Mouse (Mus musculus) thymus, adult 2 months (tissue): ENCODE results near the gene Lmo4.

Experiments
- CTCF ChIP-seq: fragments of 200-500 bp; IDR thresholded peaks from 2 replicates; pipeline ENCODE4 v1.5.1; 2012; ENCODE audit warnings: mild to moderate bottlenecking, control low read depth, low read length, moderate library complexity, borderline replicate concordance; ENCODE audit not compliant: control insufficient read depth, poor library complexity, insufficient read depth; ENCODE audit errors: extremely low read depth
- POLR2A ChIP-seq: fragments of 200-500 bp; IDR thresholded peaks from 2 replicates; pipeline ENCODE4 v1.6.1; 2012; ENCODE audit warnings: mild to moderate bottlenecking, low read length, control low read depth, moderate library complexity; ENCODE audit not compliant: control insufficient read depth, poor library complexity, insufficient read depth; ENCODE audit errors: extremely low read depth

- no peak for TF ChIP-seq POLR2A
- TF ChIP-seq CTCF, result no peak
Observed at GRCm38 (mm10) chr3:144253018-144253417, 48.0 kb upstream of the Lmo4 start.
